Mouse (Mus musculus) limb, embryonic 10.5 days (tissue): Measurements from ENCODE around the gene Rsrc2. TPM values are rescaled to one million over a fixed set of nuclear protein-coding genes. Genes with fewer than 3 reads are reported as not detected.

Source experiments
- DNase-seq: peaks from one replicate; pipeline ENCODE4 v3.0.0-alpha.2; 2017; ENCODE audit warnings: low spot score
- H3K27ac ChIP-seq: fragments of 300-500 bp; sonication (generic); 2 replicates; pipeline ENCODE4 v1.5.1; 2016; ENCODE audit warnings: mild to moderate bottlenecking
- H3K27me3 ChIP-seq: fragments of 300-500 bp; sonication (generic); 2 replicates; pipeline ENCODE4 v1.6.1; 2016; ENCODE audit warnings: low read depth, mild to moderate bottlenecking; ENCODE audit not compliant: poor library complexity, severe bottlenecking
- H3K36me3 ChIP-seq: fragments of 300-500 bp; sonication (generic); 2 replicates; pipeline ENCODE4 v1.6.1; 2016; ENCODE audit warnings: mild to moderate bottlenecking, moderate library complexity
- H3K4me1 ChIP-seq: fragments of 300-500 bp; sonication (generic); 2 replicates; pipeline ENCODE4 v1.6.1; 2016
- H3K4me3 ChIP-seq: fragments of 300-500 bp; sonication (generic); 2 replicates; pipeline ENCODE4 v1.5.1; 2016; ENCODE audit warnings: mild to moderate bottlenecking, moderate library complexity
- H3K9me3 ChIP-seq: fragments of 300-500 bp; sonication (generic); replicated peaks from 2 replicates; pipeline ENCODE4 v1.6.1; 2016; ENCODE audit warnings: mild to moderate bottlenecking
- WGBS: fragments of 180-500 bp; shearing (Covaris S2); methylation state at CpG from one replicate; pipeline ENCODE4 v1.1.7; 2016; 5-methylcytosine and 5-hydroxymethylcytosine counted together
- polyA plus RNA-seq: library from polyadenylated mRNA; unstranded; fragments of >200 nt; fragmentation: Nextera tagmentation; extraction: Ambion mirVana; gene quantifications from 2 replicates; pipeline ENCODE4 v1.2.1, GENCODE M21; 2016

Rsrc2 gene
- polyA plus RNA-seq, 1 experiment from 2014 or later, result 138 TPM

GRCm38 (mm10) chr5:123683377-123684220, 65.6 kb downstream of the Rsrc2 start:
- Histone ChIP-seq H3K36me3 (no peaks in the 10 kb centered on the region), H3K4me1 (peaks cover 34% of the 10 kb centered on the region), H3K4me3 (peak overlapping the region; percentile 91), H3K27me3 (no peaks in the 10 kb centered on the region), H3K9me3 (no peaks in the 10 kb centered on the region), H3K27ac (peak overlapping the region; percentile 98)
- peak; percentile 82 for DNase-seq
- under 1% methylated on average over 80 of the region's 92 CpGs for WGBS

- WGBS, result 5% methylated on average over 6 of the region's 6 CpGs
- Histone ChIP-seq H3K27ac (peak overlapping the region; percentile 98; the same call in 1 of the 2 replicates), H3K4me1 (peaks cover 34% of the 10 kb centered on the region), H3K9me3 (no peaks in the 10 kb centered on the region), H3K27me3 (no peaks in the 10 kb centered on the region), H3K36me3 (no peaks in the 10 kb centered on the region), H3K4me3 (peak overlapping the region; percentile 91)
- no peak for DNase-seq
Observed at GRCm38 (mm10) chr5:123683043-123683376, 66.2 kb downstream of the Rsrc2 start.

- WGBS, result 36% methylated on average over 4 of the region's 4 CpGs
- Histone ChIP-seq H3K4me1 (peaks cover 34% of the 10 kb centered on the region), H3K27ac (no peak overlapping the region), H3K36me3 (peaks cover 4% of the 10 kb centered on the region; the same call in 1 of the 2 replicates), H3K27me3 (no peaks in the 10 kb centered on the region), H3K4me3 (peak overlapping the region; percentile 91; the same call in 1 of the 2 replicates), H3K9me3 (no peaks in the 10 kb centered on the region)
- no peak for DNase-seq
Observed at GRCm38 (mm10) chr5:123682372-123682771, 66.8 kb downstream of the Rsrc2 start.

- WGBS, result 51% methylated on average over 5 of the region's 5 CpGs
Observed at GRCm38 (mm10) chr5:123679546-123680263, 69.5 kb downstream of the Rsrc2 start.

GRCm38 (mm10) chr5:123679106-123679505, 70.1 kb downstream of the Rsrc2 start:
- 81% methylated on average over 3 of the region's 3 CpGs for WGBS
- no peak overlapping the region for H3K4me3 ChIP-seq
- H3K27ac ChIP-seq, result no peak overlapping the region
- H3K9me3 ChIP-seq, result no peaks in the 10 kb centered on the region
- H3K4me1 ChIP-seq, result peaks cover 23% of the 10 kb centered on the region
- no peak for DNase-seq
- H3K27me3 ChIP-seq, result no peaks in the 10 kb centered on the region
- H3K36me3 ChIP-seq, result peaks cover 8% of the 10 kb centered on the region; the same call in 1 of the 2 replicates

More at GRCm38 (mm10) chr5:123679546-123680263, 69.5 kb downstream of the Rsrc2 start:
- Histone ChIP-seq H3K27ac (no peak overlapping the region), H3K27me3 (no peaks in the 10 kb centered on the region), H3K9me3 (no peaks in the 10 kb centered on the region), H3K4me3 (no peak overlapping the region), H3K36me3 (peaks cover 8% of the 10 kb centered on the region; the same call in 1 of the 2 replicates), H3K4me1 (peaks cover 29% of the 10 kb centered on the region)
- DNase-seq, result no peak

Other genes starting within 250 kb of the Rsrc2 start
- 1.1 and 1.3 TPM in 2 replicates for gene B3gnt4, start 239.0 kb downstream of the Rsrc2 start, polyA plus RNA-seq
- gene Diablo, start 225.2 kb downstream of the Rsrc2 start, polyA plus RNA-seq, result 120 and 122 TPM in 2 replicates
- gene Gm49027, start 223.9 kb downstream of the Rsrc2 start, polyA plus RNA-seq, result not detected in 2 replicates
- gene Vps33a, start 176.4 kb downstream of the Rsrc2 start, polyA plus RNA-seq, result 33.0 and 37.3 TPM in 2 replicates
- gene Clip1, start 64.8 kb downstream of the Rsrc2 start, polyA plus RNA-seq, result 46.3 and 48.7 TPM in 2 replicates
- gene Zcchc8, start 28.3 kb downstream of the Rsrc2 start, polyA plus RNA-seq, result 98.1 and 111 TPM in 2 replicates
- gene Kntc1, start 302 bp upstream of the Rsrc2 start, polyA plus RNA-seq, result 45.8 and 48.8 TPM in 2 replicates
- not detected in 2 replicates for gene Hcar2, start 116.1 kb upstream of the Rsrc2 start, polyA plus RNA-seq
- not detected in 2 replicates for gene Hcar1, start 130.6 kb upstream of the Rsrc2 start, polyA plus RNA-seq
- gene Denr, start 157.8 kb upstream of the Rsrc2 start, polyA plus RNA-seq, result 179 and 186 TPM in 2 replicates
- gene Gm43518, start 178.0 kb upstream of the Rsrc2 start, polyA plus RNA-seq, result 1.3 and 3.2 TPM in 2 replicates
- gene Ccdc62, start 181.3 kb upstream of the Rsrc2 start, polyA plus RNA-seq, result 4.0 and 6.2 TPM in 2 replicates
- 7.1 and 8.3 TPM in 2 replicates for gene Hip1r, start 224.2 kb upstream of the Rsrc2 start, polyA plus RNA-seq